Mouse (Mus musculus) left cerebral cortex, adult 2 months (tissue): Measurements from ENCODE around the gene Rab11b. TPM values are rescaled to one million over a fixed set of nuclear protein-coding genes. Genes with fewer than 3 reads are reported as not detected.

Experiments used
- DNase-seq, 2 experiments: peaks; one replicate each; pipeline ENCODE4 v3.0.0; 2021 to 2022; ENCODE audit warnings: low spot score in 2 of 2, mixed read lengths in 1 of 2; ENCODE audit errors: extremely low spot score in 1 of 2
- H3K27ac ChIP-seq: fragments of 200-600 bp; 2 replicates; pipeline ENCODE4 v1.8.1; 2022
- H3K4me3 ChIP-seq: fragments of 200-600 bp; 2 replicates; pipeline ENCODE4 v1.8.1; 2022
- CTCF ChIP-seq: fragments of 200-600 bp; IDR thresholded peaks from 2 replicates; pipeline ENCODE4 v1.8.1; 2022; ENCODE audit warnings: antibody characterized with exemption, mild to moderate bottlenecking, moderate library complexity
- intact Hi-C: fragments of 180-260 bp; cut with DNase I; formaldehyde crosslinking; loops from one replicate; pipeline ENCODE4 v1.15.1; 2025
- long read RNA-seq, 2 experiments: library from polyadenylated mRNA; stranded (forward); transcript quantifications; one replicate each; pipeline ENCODE4 v2.0.0; 2021; ENCODE audit warnings: borderline mapping rate in 2 of 2
- total RNA-seq, 2 experiments: library from RNA; stranded (reverse); gene quantifications; 2 replicates each; pipeline ENCODE4 v1.2.3; 2021

The Rab11b gene
- 100 to 1,000 TPM; 345 to 358 TPM for total RNA-seq
- long read RNA-seq, experiment 1, full-length matches to known transcripts: 326 of 342 reads
- long read RNA-seq, experiment 1, partial matches to known transcripts: 3 of 342 reads
- long read RNA-seq, experiment 1, other reads (novel, unspliced or antisense): 13 of 342 reads
- long read RNA-seq, experiment 2, full-length matches to known transcripts: 267 of 281 reads
- long read RNA-seq, experiment 2, partial matches to known transcripts: 5 of 281 reads
- long read RNA-seq, experiment 2, other reads (novel, unspliced or antisense): 9 of 281 reads

DNA sequence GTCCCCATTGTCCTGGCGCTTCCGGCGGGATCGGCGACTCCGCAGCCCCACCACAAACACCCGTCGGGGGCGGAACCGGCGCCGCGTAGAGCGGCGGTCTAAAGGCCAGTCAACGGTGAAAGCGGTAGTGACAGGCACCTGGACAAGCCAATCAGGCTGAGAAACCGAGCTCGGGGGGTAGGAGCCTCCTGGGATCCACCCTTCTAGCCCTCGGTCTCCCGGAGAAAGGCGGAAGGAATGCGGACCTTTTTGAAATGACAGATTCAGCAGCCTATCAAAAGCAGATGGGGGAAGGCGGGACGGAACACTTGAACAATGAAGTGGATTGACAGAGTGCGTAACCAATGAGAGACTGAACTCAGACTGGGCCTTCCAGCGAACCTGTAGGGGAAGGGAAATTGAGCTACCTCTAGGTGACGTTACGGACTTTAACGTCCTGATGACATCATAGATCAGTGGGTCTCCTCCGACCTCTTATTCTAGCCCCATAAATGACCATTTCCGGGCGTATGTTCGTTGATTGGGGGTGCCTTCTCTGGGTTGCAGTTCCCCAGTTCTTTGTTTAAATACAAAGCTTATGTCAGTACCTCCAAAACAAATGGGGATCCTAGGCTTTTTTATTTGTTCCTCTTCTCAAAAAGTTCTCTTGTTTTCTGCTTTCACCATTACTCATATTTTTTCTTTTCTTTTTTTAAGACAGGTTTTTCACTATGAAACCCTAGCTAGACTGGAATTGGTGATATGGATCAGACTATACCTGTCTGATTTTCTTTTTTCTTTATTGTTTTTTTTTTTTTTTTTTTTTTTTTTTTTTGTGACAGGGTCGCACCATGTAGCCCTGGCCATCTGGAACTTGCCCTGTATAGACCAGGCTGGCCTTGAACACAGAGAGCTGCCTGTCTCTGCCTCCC lies at the start of gene Rab11b:
TSS of gene Rab11b (minus strand) at position 276 of the 911 bp plus-strand sequence.
- Histone ChIP-seq H3K4me3 (peak within 1 kb of the TSS; percentile 96), H3K27ac (peak within 1 kb of the TSS; percentile 99)
- DNase-seq: peak; percentile 100
- TF ChIP-seq CTCF: no peak; the same call in none of the 2 replicates
- intact Hi-C loops: loop anchor here (2.0 kb wide), 1 partner anchor 76 kb away; no protein-coding TSS in a partner anchor

DNA sequence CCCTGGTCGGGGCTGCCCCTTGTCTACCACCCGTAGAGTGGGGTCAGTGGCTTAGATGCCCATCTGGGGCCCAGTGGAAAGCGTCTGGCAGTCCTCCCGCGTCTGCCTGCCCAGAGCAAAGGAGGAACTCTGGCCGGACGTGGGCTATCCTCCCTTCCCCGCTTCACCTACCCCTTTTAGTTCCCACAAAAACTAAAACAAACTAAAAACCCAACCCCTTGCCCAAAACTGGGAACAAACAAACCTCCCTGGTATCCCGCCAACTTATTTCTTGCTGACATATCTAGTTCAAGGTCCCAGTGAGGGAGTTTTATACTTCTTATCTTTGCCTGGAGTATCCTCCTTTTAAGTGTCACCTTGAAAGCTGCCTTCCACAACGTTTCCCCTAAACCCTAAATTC lies 47.9 kb upstream of the Rab11b start:
- Histone ChIP-seq H3K27ac (no peak overlapping the region), H3K4me3 (no peak overlapping the region)
- no peak for TF ChIP-seq CTCF
- DNase-seq: no peak
- intact Hi-C loops: no loop called here

DNA sequence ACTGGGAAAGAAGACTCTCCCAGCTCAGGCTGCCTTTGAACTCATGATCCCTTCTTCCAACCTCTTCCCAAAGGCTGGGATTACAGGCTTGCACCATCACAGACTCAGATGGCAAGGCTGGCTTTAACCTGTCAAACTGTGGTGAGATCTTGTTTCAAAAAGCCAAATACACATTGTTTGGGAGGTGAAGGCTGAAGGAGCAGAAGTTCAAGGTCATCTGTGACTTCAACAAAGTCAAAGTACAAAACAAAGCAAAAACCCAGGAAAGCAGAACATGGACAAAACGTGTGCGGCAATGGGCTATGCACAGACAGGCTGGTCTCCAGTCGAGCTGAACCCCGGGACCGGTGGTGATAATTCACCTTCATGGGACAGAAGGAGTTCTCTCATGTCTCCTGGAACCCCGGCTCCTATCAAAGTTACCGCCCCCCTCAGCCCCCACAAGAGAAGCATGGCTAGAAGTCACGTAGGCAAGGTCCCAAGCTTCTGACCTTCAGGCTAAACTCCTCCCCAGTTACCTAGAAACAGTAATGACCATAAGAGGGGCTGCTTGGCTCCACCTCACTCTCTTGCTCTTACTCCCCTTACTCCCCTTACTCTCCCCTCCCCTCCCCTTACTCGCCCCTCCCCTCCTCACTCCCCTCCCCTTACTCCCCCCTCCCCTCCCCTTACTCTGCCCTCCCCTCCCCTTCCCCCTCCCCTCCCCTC lies 47.0 kb upstream of the Rab11b start:
- intact Hi-C loops: no loop called here
- no peak for DNase-seq
- H3K27ac ChIP-seq: no peak overlapping the region
- H3K4me3 ChIP-seq: no peak overlapping the region
- TF ChIP-seq CTCF: no peak

DNA sequence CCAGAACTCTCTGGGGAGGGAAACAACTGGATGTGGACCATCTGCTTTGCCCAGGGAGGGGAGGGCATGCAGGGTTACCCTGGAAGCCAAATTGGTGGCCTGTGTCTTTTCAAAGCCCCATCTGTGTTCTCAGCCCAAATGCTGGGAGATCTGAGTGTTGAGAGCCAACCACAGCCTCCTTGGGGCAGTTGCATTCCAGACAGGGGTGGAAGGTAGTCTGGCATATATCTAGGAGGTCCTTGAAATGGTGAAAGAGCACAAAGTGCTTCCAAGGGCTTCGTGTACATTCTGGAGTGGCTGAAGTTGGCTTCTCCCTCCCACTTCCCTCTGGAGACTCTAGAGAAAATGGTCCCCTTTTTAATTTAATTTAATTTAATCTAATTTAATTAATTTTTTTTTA lies 44.4 kb upstream of the Rab11b start:
- no peak for TF ChIP-seq CTCF

DNA sequence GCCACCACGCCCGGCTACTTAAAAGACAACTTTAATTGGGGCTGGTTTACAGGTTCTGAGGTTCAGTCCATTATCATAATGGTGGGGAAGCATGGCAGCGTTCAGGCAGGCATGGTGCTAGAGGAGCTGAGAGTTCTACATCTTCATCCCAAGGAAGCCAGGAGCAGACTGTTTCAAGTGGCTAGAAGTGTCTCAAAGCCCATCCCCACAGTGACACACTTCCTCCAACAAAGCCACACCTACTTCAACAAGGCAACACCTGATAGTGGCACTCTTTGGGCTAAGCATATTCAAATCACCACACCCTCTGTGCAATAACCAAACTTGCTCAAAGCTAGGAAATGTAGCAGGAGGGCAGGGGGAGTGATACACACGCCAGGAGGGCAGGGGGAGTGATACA lies 43.9 kb upstream of the Rab11b start:
- no peak for TF ChIP-seq CTCF
- Histone ChIP-seq H3K27ac (no peak overlapping the region), H3K4me3 (no peak overlapping the region)
- DNase-seq: no peak
- intact Hi-C loops: no loop called here

More for the DNA sequence above, 44.4 kb upstream of the Rab11b start:
- no peak overlapping the region for H3K27ac ChIP-seq
- DNase-seq: no peak
- no peak overlapping the region for H3K4me3 ChIP-seq
- intact Hi-C loops: no loop called here

DNA sequence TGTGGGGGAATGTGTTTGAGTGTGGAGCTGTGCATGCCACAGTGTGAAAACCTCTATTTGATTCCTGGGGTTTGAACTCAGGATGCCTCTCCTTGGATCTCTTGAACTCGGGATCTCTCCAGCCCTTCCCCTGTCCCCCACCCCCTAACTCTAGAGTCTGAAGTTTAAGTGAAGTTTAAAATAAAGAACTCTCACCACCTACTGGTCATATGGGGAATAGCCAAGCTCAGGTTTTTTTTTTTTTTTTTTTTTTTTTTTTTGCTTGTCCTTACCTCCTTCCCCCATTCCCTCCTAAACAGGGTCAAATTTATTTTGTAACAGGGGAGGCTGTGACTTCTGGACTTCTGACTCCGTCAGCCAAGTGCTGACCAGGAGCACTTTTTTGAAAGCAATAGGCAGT lies 41.9 kb upstream of the Rab11b start:
- H3K27ac ChIP-seq: no peak overlapping the region
- TF ChIP-seq CTCF: peak; percentile 60
- intact Hi-C loops: loop anchor here (2.0 kb wide), 1 partner anchor 73 kb away; no protein-coding TSS in a partner anchor
- DNase-seq: no peak
- H3K4me3 ChIP-seq: no peak overlapping the region

DNA sequence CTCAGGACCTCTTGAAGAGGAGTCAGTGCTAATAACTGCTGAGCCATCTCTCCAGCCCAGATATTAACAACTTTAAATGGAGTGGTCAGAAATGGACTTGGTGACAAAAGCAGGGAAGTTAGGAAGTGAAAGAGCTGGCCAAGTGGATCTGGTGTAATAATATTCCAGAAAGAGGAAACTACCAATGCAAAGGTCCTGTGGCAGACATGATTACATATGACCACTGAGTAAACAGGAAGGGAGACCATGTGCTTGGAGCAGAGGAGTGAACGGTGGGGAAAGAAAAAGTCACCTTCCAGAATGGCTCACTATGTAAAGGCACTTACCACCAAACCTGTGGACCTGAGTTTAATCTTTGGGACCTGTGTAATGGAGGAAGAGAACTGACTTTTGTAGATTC lies 38.9 kb upstream of the Rab11b start:
- no peak for TF ChIP-seq CTCF
- DNase-seq: no peak
- intact Hi-C loops: loop anchor here (2.0 kb wide), 1 partner anchor 54 kb away; no protein-coding TSS in a partner anchor
- no peak overlapping the region for H3K4me3 ChIP-seq
- H3K27ac ChIP-seq: no peak overlapping the region

DNA sequence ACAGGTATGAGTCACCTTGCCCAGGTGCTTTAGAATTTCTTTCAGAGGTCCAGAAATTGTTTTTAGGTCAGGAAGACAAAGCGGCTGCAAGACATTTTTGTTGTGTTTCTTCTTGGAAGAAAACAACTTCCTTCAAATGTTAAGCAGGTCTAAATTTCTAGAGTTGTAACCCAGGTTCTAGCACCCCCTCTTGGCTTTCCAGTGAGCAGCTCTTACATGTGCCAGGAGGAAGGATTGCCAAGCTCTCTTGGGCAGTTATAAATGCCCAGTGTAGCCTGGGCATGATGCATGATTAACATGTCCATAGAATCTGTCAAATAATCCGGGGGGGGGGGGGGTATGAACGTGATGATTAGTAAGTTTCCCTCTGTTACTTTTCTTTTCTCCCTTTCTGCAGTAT lies 38.0 kb upstream of the Rab11b start:
- TF ChIP-seq CTCF: peak; percentile 46
- no peak for DNase-seq
- intact Hi-C loops: loop anchor here (2.0 kb wide), 1 partner anchor 54 kb away; no protein-coding TSS in a partner anchor
- H3K27ac ChIP-seq: no peak overlapping the region
- H3K4me3 ChIP-seq: no peak overlapping the region

DNA sequence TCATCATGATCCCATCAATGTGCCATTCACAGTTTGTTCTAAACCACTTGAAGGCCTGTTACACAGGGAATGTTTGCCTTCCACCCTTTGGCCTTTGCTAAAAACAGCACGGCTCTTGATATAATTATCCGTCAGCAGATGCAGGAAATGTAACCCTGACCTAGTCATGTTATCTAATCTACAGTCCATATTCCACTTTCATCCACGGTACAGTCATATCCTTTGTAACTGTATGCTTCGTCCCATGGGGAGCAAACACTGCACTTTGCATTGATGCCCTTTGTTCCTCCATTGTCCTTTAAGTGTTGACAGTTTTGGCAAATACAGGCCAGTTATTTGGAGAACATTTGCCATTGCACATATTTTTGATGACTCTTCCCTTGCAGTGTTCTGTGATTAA lies 28.4 kb upstream of the Rab11b start:
- no peak for DNase-seq
- no peak for TF ChIP-seq CTCF
- Histone ChIP-seq H3K4me3 (no peak overlapping the region), H3K27ac (no peak overlapping the region)
- intact Hi-C loops: no loop called here

DNA sequence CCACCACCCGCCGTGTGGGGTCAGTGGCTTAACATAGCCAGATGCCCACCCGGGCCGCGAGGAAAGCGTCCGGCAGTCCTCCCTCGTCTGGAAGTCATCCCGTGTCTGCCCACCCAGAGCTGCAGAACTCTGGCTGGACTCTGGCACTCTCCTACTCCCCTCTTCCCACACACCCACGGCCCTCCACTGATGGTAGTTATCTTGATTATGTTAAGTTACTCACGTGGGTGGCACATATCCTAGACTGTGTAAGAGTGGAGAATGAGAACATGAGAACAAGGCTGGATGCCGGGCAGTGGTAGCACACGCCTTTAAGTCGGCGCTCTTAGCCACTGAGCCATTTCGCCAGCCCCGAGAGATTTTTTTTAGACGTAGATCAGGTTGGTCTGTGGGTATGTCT lies 26.0 kb upstream of the Rab11b start:
- TF ChIP-seq CTCF: no peak
- no peak for DNase-seq
- Histone ChIP-seq H3K4me3 (no peak overlapping the region), H3K27ac (no peak overlapping the region)
- intact Hi-C loops: no loop called here

DNA sequence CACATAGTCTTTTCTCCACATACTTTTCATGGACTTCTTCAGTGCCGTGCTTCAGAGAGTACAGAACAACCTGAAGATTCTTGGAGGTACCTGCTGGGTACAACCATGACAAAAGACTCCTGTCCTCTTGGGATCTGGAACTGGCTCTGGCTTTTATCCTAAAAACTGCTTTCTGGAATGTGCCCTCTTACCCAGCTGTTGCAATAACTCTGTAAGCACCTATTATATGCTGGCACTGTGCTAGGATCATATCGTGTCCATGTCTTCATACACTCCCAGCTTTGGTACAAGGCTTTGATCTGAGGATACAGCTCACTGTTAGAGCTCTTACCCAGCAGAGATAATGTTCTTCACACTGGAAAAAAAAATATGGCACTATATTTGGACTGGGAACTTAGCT lies 24.6 kb upstream of the Rab11b start:
- intact Hi-C loops: no loop called here
- no peak for DNase-seq
- Histone ChIP-seq H3K27ac (no peak overlapping the region), H3K4me3 (no peak overlapping the region)
- TF ChIP-seq CTCF: no peak

DNA sequence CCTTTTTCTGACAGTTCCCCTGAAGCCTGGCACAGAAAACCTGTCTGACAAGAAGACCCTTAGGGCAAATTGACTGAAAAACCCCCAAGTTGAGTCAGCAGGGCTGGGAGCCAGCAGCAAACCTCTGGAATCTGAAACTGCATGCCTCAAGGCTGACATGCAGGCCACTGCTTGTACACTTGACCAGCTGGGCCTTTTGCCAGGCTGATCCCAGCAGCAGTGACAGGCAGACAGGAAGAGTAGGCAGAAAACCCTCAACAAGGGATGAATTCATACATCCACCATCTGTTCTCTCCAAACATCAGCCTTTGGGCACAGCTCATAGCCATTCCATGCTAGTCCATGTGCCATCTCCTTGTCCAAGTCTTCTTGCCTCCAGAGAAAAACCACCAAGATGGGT lies 23.1 kb upstream of the Rab11b start:
- peak; percentile 32 to 35 for DNase-seq
- Histone ChIP-seq H3K27ac (no peak overlapping the region), H3K4me3 (no peak overlapping the region)
- TF ChIP-seq CTCF: no peak
- intact Hi-C loops: no loop called here
